Mouse (Mus musculus): ENCODE measurements around the gene Uimc1. TPM values are rescaled to one million over a fixed set of nuclear protein-coding genes. Genes with fewer than 3 reads are reported as not detected.

Gene Uimc1
- 17.2 and 18.7 TPM in 2 replicates for polyA plus RNA-seq (2012; rRNA removed)

- H3K4me3 ChIP-seq (ENCODE audit: insufficient read depth, low read length) = peak within 1 kb of the TSS; percentile 47
- peaks cover 1% of the 10 kb centered on the region; the same call in 1 of the 2 replicates for H3K4me1 ChIP-seq (ENCODE audit: control insufficient read depth, insufficient read depth, low read length)
- peak within 1 kb of the TSS; percentile 61; the same call in 1 of the 2 replicates for H3K27ac ChIP-seq (ENCODE audit: insufficient read depth, low read length)
- TF ChIP-seq CTCF (IDR thresholded peaks at IDR 0.05; ENCODE audit: extremely low read depth, insufficient read depth, low read length) (no peak), POLR2A (IDR thresholded peaks at IDR 0.05; ENCODE audit: extremely low read depth, insufficient read depth, low read length) (peak; percentile 75)
Observed at GRCm38 (mm10) chr13:55099726-55100478, at the start of gene Uimc1. Uimc1 (minus strand) TSS chr13:55100300.

- Histone ChIP-seq H3K4me1 (ENCODE audit: control insufficient read depth, insufficient read depth, low read length) (no peaks in the 10 kb centered on the region), H3K4me3 (ENCODE audit: insufficient read depth, low read length) (no peak overlapping the region), H3K27ac (ENCODE audit: insufficient read depth, low read length) (no peak overlapping the region)
- TF ChIP-seq CTCF (IDR thresholded peaks at IDR 0.05; ENCODE audit: extremely low read depth, insufficient read depth, low read length) (no peak), POLR2A (IDR thresholded peaks at IDR 0.05; ENCODE audit: extremely low read depth, insufficient read depth, low read length) (no peak)
Observed at GRCm38 (mm10) chr13:55140271-55140670, 40.2 kb upstream of the Uimc1 start.

GRCm38 (mm10) chr13:55135382-55135781 lies 35.3 kb upstream of the Uimc1 start:
- H3K27ac ChIP-seq (ENCODE audit: insufficient read depth, low read length) = no peak overlapping the region
- TF ChIP-seq CTCF (IDR thresholded peaks at IDR 0.05; ENCODE audit: extremely low read depth, insufficient read depth, low read length) (peak; percentile 50), POLR2A (IDR thresholded peaks at IDR 0.05; ENCODE audit: extremely low read depth, insufficient read depth, low read length) (no peak)
- no peak overlapping the region for H3K4me3 ChIP-seq (ENCODE audit: insufficient read depth, low read length)
- H3K4me1 ChIP-seq (ENCODE audit: control insufficient read depth, insufficient read depth, low read length) = no peaks in the 10 kb centered on the region

- Histone ChIP-seq H3K27ac (ENCODE audit: insufficient read depth, low read length) (no peak within 1 kb of the TSS), H3K4me1 (ENCODE audit: control insufficient read depth, insufficient read depth, low read length) (no peaks in the 10 kb centered on the region), H3K4me3 (ENCODE audit: insufficient read depth, low read length) (no peak within 1 kb of the TSS)
- TF ChIP-seq CTCF (IDR thresholded peaks at IDR 0.05; ENCODE audit: extremely low read depth, insufficient read depth, low read length) (no peak), POLR2A (IDR thresholded peaks at IDR 0.05; ENCODE audit: extremely low read depth, insufficient read depth, low read length) (no peak)
Observed at GRCm38 (mm10) chr13:55133448-55133847, 33.3 kb upstream of the Uimc1 start, which contains the start of gene Gm17617. Gm17617 (minus strand) TSS chr13:55133548.

GRCm38 (mm10) chr13:55124903-55125302 lies 24.8 kb upstream of the Uimc1 start:
- no peak overlapping the region for H3K4me3 ChIP-seq (ENCODE audit: insufficient read depth, low read length)
- H3K4me1 ChIP-seq (ENCODE audit: control insufficient read depth, insufficient read depth, low read length) = no peaks in the 10 kb centered on the region
- no peak overlapping the region for H3K27ac ChIP-seq (ENCODE audit: insufficient read depth, low read length)
- TF ChIP-seq CTCF (IDR thresholded peaks at IDR 0.05; ENCODE audit: extremely low read depth, insufficient read depth, low read length) (no peak), POLR2A (IDR thresholded peaks at IDR 0.05; ENCODE audit: extremely low read depth, insufficient read depth, low read length) (no peak)

- H3K4me1 ChIP-seq (ENCODE audit: control insufficient read depth, insufficient read depth, low read length) = no peaks in the 10 kb centered on the region
- TF ChIP-seq POLR2A (IDR thresholded peaks at IDR 0.05; ENCODE audit: extremely low read depth, insufficient read depth, low read length) (no peak), CTCF (IDR thresholded peaks at IDR 0.05; ENCODE audit: extremely low read depth, insufficient read depth, low read length) (no peak)
- H3K27ac ChIP-seq (ENCODE audit: insufficient read depth, low read length) = no peak overlapping the region
- no peak overlapping the region for H3K4me3 ChIP-seq (ENCODE audit: insufficient read depth, low read length)
Observed at GRCm38 (mm10) chr13:55114375-55114774, 14.3 kb upstream of the Uimc1 start.

GRCm38 (mm10) chr13:55107694-55108093 lies 7.6 kb upstream of the Uimc1 start:
- Histone ChIP-seq H3K4me3 (ENCODE audit: insufficient read depth, low read length) (no peak overlapping the region), H3K4me1 (ENCODE audit: control insufficient read depth, insufficient read depth, low read length) (peaks cover 10% of the 10 kb centered on the region), H3K27ac (ENCODE audit: insufficient read depth, low read length) (no peak overlapping the region)
- no peak for TF ChIP-seq POLR2A (IDR thresholded peaks at IDR 0.05; ENCODE audit: extremely low read depth, insufficient read depth, low read length)
- TF ChIP-seq CTCF (IDR thresholded peaks at IDR 0.05; ENCODE audit: extremely low read depth, insufficient read depth, low read length) = no peak

GRCm38 (mm10) chr13:55107116-55107515 lies 7.0 kb upstream of the Uimc1 start:
- Histone ChIP-seq H3K4me1 (ENCODE audit: control insufficient read depth, insufficient read depth, low read length) (peaks cover 10% of the 10 kb centered on the region), H3K27ac (ENCODE audit: insufficient read depth, low read length) (no peak overlapping the region), H3K4me3 (ENCODE audit: insufficient read depth, low read length) (no peak overlapping the region)
- TF ChIP-seq POLR2A (IDR thresholded peaks at IDR 0.05; ENCODE audit: extremely low read depth, insufficient read depth, low read length) (no peak), CTCF (IDR thresholded peaks at IDR 0.05; ENCODE audit: extremely low read depth, insufficient read depth, low read length) (no peak)

GRCm38 (mm10) chr13:55105953-55106691 lies 6.0 kb upstream of the Uimc1 start:
- Histone ChIP-seq H3K4me3 (ENCODE audit: insufficient read depth, low read length) (peak overlapping the region; percentile 76), H3K4me1 (ENCODE audit: control insufficient read depth, insufficient read depth, low read length) (peaks cover 10% of the 10 kb centered on the region), H3K27ac (ENCODE audit: insufficient read depth, low read length) (no peak overlapping the region)
- TF ChIP-seq CTCF (IDR thresholded peaks at IDR 0.05; ENCODE audit: extremely low read depth, insufficient read depth, low read length) (no peak), POLR2A (IDR thresholded peaks at IDR 0.05; ENCODE audit: extremely low read depth, insufficient read depth, low read length) (no peak)
